Mouse (Mus musculus) frontal cortex, postnatal 25 days (tissue): ENCODE data around the gene Clec2g.
"Not testable (repeated sequence)": the region's sequence is repeated elsewhere in the genome, so short reads cannot be mapped to it uniquely, and the experiment has no call there.

ENCODE experiments used
- DNase-seq, 2 experiments: peaks; one replicate each; pipeline ENCODE4 v3.0.0; 2022; ENCODE audit warnings: low spot score in 2 of 2

Gene Clec2g

GRCm38 (mm10) chr6:128971394-128972039, 37.3 kb downstream of the Clec2g start:
- DNase-seq, result no peak

DNA sequence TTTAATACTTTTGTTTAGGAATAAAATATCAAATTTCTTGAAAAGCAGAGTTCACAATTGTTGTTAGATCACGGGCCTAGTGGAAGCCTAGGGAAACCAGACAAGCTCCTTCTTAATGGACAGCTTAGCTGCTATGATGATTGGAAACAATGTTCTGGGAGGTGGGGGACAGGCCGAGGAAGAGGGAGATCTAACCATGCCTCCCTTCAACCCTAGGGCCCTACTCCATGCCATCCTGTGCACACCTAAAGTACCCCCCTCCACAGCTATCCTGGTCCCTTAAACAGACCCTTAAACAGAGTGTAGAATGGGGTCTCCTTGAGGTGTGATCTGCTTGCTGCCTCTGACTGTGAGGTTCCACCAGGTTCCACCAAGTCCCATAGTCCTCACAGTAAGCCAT, 38.0 kb downstream of the Clec2g start:
- DNase-seq, result no peak

GRCm38 (mm10) chr6:128972687-128973438, 38.7 kb downstream of the Clec2g start:
- no peak for DNase-seq

DNA sequence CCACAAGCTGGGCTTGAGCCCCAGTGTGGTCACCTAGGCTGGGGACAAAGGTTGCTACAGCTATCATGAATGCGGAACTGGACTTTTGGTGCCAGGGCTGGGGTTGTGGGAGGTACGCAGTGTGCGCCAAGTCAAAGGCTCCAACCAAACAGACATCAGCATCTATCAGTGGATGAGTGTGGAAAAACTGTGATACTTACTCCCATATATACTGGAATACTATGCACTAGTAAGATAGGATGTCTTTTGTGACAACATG, 39.2 kb downstream of the Clec2g start:
- no peak for DNase-seq

DNA sequence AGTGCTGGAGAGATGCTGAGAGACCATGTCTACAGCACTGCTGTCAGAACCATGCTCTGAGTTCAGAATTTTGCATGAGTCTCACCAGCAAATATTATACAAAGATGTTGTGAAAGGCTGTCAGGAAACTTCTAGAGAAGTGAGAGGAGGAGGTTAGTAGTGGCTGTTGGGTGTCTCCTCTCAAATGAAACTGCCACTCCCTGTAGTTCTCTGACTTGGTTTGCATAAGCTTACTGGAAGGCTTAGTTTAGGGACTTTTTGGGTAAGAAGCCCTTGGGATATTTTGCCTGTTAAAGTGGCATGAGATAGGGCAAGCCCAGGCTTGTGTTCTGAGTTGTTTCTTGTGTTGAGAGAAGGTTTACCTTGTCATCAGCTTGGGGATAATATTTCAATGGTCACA, 40.7 kb downstream of the Clec2g start:
- DNase-seq, result not testable (repeated sequence)

DNA sequence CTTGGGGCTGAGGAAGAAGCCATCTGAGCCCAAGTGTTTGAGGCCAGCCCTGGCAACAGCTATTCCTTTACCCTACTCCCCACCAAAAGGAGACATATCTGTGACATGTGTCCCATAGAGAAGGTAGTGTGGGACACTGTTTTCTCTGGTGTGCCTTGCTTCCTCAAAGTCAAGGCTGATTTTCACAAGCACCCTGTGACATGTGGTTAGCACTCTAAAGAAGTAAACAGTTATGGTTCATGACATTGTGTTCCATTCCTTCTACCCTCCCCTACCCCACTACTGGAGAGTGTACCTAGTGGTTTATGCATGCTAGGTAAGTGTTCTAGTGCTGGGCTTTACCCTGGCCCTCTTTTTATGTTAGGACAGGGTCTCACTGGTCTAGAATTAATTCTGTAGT, 42.0 kb downstream of the Clec2g start:
- DNase-seq, result no peak

GRCm38 (mm10) chr6:128981951-128982541, 47.9 kb downstream of the Clec2g start:
- not testable (repeated sequence) for DNase-seq

- no peak for DNase-seq
Measured at GRCm38 (mm10) chr6:128992337-128992736, 58.2 kb downstream of the Clec2g start.

DNA sequence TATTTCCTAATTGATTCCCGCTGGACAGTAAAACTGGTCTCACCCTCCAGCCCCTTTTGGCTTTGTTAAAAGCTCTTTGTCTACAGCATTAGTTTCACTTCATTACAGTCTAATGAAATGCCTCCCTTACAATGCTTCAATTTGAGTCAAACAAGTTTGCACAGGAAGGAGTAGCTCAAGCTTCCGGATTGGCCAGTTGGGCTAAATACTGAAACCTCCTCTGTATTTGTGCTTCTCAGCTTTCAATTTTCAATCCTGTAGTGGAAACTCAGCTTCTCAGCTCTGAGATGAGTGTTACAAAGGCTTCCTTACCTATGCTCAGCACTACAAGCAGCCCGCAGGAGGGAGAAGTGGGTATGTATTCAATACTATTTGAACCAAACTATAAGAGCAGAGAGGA, 58.6 kb downstream of the Clec2g start:
- no peak for DNase-seq

- DNase-seq, result no peak
Measured at GRCm38 (mm10) chr6:128993221-128993620, 59.0 kb downstream of the Clec2g start.

GRCm38 (mm10) chr6:128994336-128994735, 60.2 kb downstream of the Clec2g start:
- no peak for DNase-seq

GRCm38 (mm10) chr6:128994742-128995141, 60.6 kb downstream of the Clec2g start:
- DNase-seq, result no peak

- no peak for DNase-seq
Measured at GRCm38 (mm10) chr6:128995250-128996053, 61.3 kb downstream of the Clec2g start.

DNA sequence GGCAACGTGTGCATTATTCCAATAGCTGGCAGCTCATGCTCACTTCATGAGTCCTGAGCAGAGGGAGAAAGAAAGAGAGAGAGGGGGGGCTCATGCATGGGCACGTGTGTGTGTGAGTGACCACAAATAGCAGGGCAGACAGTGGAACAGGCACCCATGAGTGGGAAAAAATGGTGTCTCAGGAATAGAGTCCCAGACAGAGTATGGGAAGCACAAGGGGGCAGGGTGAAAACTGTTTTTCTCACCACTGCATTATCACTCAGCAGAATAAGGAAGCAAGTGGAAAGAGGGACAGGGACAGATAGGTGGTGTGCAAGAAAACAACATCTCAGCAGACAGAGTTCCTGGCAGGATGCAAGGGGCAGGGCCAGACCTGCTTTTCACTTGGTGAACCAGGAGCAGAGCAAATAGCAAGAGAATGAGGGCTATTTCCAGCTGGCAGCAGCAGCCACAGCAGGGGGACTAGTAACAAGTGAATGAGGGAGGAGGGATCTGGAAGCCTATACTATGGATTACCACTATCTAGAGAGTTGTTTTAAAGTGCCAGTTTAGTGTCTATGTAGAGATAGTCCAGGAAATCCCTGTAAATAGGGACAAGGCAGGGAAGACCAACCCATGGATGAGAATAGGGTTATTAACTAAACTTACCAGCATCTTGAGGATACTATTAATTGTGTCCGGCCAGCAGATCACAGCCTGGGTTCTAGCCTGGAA, 62.0 kb downstream of the Clec2g start:
- no peak for DNase-seq

DNA sequence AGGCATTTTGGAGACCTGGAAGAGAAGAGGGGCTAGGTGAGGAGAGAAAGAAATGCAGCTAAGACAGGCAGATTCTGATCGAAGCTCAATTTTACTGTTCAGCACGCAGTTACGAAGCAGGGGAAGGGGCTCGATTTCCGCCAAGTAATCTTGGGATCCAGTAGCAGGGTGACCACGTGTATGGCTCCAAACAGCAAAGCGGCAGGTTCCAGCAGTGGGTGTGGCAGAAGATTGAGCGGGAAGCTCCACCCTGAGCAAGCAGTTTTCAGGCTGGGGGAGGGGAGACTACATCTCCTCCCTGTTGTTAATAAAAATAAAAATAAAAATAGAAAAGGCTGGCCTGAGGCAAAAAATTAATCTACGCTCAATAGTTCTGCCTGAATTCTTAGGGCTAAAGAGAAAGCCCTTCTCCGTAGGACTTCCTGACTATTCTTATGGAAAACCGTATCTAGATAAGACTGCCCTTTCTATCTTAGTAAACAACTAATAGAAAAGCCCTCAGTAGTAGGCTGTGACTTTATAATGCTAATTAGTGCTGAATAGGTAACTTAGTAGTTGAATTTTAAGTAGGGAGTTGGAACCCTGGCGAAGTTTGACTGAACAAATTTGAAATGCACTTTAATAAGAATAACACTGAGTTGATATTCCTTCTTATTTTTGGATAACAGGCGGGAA, 62.7 kb downstream of the Clec2g start:
- no peak for DNase-seq

GRCm38 (mm10) chr6:129001392-129001791, 67.2 kb downstream of the Clec2g start:
- no peak for DNase-seq

DNA sequence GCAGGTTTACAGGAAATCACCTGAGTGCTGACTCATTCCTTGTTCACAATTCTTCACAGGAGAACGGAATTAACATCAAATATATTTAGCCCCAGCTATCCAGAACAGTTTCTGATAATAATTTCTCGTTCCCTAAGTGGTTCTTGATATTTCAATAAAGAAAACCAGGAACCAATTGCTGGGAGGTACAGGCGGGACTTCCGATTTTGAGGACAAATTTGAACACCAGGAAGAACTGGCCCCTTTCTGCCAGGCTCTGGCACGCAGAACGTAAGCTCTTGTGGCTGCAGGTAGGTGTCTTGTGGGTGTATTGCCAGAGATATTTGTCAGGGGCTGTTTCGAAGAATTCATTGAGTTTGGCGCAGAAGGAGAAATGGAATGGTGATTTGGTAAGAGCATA, 74.4 kb downstream of the Clec2g start:
- no peak for DNase-seq

DNA sequence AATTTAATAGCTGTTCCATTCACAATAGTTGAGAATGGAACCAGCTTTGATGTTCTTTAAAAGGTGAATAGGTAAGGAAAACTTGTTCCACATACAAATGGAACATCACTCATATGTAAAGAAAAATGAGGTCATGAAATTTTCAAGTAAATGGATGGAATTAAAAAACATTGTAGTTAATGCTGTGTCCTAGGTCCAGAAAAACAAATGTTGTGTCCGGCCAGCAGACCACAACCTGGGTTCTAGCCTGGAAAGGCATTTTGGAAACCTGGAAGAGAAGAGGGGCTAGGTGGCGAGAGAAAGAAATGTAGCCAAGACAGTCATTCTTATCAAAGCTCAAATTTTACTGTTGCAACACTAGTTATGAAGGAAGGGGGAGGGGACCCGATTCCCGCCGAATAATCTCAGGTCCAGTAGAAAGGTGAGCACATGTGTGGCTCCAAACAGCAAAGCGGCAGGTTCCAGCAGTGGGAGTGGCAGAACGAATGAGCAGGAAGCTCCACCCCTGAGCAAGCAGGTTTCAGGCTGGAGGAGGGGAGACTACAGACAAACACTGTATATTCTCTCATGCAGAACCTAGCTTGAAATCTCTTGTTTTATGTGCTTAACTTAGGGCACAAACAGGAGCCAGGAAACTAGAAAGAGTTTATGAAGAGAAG, 75.8 kb downstream of the Clec2g start:
- DNase-seq, result not testable (repeated sequence)

- no peak for DNase-seq
Measured at GRCm38 (mm10) chr6:129010505-129010873, 76.3 kb downstream of the Clec2g start.

- DNase-seq, result not testable (repeated sequence)
Measured at GRCm38 (mm10) chr6:129012012-129012411, 77.8 kb downstream of the Clec2g start.

DNA sequence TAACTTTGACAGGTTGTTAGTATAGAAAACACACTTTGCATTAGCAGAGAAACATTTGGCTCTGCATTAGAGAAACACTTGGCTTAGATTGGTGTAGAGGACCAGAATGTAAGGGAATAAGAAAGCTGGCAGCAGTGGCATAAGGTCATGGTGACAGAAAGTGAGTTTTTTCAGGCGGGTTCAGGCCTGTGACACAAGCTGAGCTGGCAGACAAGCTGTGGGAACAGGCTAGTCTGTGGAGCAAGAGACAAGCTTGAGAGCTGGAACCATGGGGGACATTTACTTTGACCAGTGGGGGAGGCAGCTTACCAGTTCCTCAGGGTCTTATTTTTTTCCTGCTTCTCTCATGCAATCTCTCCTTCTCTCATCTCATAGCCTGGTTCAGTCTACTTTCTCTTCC, 78.8 kb downstream of the Clec2g start:
- no peak for DNase-seq
